Mouse (Mus musculus): Measurements from ENCODE around the gene Casc3. TPM values are rescaled to one million over a fixed set of nuclear protein-coding genes. Genes with fewer than 3 reads are reported as not detected.
A peak's percentile ranks its signal among the peaks of the same experiment; 100 is the strongest.

Casc3 gene
- total RNA-seq, 2 experiments from 2014 or later, result 57.0 to 58.4 TPM

DNA sequence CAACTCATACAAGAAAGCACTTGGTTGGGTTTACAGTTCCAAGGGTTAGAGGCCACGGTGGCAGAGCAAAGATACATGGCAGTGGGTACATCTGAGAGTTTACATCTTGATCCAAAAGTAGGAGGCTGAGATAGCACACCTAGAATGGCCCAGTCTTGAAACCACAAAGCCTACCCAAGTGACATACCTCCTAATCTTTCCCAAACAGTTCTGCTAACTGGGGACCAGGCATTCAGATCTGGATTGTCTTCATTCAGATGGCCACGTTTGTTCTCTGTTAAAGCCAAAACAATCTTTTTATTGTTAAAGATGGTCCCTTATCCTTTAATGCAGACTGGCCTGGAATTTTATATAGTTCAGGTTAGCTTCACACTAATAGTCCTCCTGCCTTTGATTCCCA lies 23.2 kb downstream of the Casc3 start:
- DNase-seq (ENCODE audit: low spot score in 2 of 2), result no peak

DNA sequence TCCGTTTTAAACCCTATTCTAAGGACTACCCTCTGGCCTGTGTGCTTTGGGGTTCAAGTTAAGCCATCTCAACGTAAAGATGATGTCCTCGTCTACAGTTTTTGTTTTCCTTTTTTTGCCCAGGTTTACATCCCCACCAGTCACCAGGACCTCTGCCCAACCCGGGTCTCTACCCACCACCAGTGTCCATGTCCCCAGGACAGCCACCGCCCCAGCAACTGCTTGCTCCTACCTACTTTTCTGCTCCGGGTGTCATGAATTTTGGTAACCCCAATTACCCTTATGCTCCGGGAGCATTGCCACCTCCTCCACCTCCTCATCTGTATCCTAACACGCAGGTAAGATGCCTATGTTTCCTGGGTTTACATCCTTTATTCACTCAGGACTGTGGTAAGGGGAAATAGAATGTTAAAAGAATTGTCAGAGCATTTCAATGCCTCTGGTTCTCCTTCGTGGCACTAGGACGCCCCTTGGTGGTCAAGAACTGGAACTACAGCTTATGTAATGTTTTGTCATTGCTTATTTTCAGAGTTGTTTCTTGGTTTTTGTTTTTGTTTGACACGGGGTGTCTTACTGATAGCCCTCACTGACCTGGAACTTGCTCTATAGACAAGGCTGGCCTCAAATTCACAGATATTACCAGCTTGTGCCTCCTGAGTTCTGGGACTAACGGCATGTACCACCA lies 24.5 kb downstream of the Casc3 start:
- no peak for DNase-seq (ENCODE audit: low spot score in 2 of 2)

DNA sequence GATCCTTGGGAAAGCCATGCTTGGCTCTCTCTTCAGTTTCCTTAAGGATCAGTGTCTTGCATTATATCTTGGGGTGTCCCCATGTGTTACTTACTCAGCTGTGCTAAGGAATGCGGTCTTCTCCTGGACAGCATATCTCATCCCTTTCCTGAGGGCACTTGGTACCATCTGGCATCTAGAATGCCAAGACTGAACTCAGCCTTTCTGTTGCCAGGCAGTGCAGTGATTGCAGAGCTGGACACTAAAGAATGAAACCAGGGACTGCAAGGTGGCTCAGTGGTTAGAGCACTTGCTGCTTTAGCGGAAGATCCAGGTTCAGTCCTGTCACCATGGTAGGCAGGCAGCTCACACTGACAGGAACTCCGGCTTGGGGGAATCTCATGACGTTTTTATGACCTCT lies 25.2 kb downstream of the Casc3 start:
- no peak for DNase-seq (ENCODE audit: low spot score in 2 of 2)

DNA sequence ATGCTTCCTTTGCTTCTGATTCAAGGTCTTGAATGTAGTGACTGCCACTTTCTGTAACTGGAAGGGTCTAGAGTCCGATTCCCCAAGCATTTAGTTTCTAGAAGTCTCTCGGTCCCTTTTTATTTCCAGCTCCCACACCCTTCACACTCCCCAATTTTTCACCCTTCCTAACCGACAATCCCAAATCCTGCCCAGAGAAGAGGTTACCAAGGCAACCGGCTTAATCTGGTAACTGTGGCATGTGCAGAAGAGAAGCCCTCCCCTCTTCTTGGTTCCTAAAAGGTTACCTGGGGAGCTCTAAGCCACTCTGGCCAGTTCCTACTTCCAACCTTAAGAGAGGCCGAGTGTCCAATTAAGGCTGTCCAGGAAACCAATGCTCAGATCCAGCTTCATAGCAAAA lies 30.6 kb downstream of the Casc3 start:
- DNase-seq (ENCODE audit: low spot score in 2 of 2), result peak in 1 of 2 experiments; percentile 66

DNA sequence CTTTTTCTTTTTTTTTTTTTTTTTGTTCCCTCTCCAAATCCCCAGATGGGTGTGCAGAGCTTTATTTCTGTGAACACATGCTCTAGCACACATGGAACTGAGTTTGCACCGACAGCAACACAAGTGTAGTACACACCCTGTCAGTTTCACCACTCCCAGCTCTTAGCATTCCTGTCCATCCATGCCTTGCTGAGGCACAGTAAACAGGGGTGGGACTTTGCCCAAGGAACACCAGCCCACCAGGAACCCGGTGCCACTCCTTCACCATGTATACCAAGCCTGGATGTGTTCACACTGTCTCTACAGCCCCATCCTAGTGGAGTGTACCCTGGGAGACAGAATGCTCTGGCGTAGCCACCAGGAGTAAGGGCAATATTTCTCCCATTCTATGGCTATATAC lies 31.0 kb downstream of the Casc3 start:
- DNase-seq (ENCODE audit: low spot score in 2 of 2), result peak in 1 of 2 experiments; percentile 60

DNA sequence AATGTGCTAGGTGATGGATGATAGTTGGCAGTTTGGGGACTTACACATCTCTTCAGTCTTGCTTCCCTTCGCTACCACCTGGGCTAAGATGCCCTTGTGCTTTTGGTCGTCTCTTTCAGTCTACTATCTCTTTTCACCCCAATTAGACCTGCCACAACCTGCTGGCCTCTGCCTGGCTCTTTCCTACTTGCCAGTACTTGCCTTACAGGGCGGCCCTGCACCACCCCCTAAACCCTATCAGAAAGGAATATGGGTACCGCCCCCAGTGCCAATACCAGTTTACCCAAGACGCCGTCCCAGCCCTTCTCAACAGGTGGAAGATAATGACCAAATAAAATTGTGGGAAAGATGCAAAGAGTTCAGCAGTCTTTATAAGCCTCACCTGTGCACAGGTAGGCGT lies 31.4 kb downstream of the Casc3 start:
- DNase-seq (ENCODE audit: low spot score in 2 of 2), result no peak

DNA sequence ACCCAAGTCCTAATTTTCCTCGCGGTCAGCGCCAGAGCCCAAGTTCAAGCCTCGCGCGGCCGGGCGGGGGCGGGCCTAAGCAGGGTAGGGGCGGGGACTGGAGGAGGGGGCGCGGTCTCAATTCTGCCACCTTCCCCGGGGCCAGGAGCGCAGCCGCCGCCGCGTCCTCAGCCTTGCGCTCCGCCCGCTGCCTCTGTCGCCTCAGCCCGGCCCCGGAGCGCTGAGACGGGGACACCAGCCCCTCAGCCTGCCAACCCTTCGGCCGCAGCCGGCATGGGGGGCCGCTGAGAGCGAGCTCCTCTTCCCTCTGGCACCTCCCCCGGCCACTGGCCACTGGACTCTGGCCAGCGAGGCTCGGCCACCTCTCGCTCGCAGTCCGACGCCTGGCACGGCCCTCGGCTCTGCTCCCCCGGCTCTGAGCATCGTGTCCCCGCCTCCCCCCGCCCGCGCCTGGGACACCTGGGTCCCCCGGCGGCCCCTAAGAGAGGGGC lies 32.0 kb downstream of the Casc3 start, which contains the start of gene Rapgefl1:
TSS of gene Rapgefl1 (plus strand) at position 135 of the 491 bp plus-strand sequence.
- DNase-seq (ENCODE audit: low spot score in 2 of 2), result peak; percentile 79 to 86

DNA sequence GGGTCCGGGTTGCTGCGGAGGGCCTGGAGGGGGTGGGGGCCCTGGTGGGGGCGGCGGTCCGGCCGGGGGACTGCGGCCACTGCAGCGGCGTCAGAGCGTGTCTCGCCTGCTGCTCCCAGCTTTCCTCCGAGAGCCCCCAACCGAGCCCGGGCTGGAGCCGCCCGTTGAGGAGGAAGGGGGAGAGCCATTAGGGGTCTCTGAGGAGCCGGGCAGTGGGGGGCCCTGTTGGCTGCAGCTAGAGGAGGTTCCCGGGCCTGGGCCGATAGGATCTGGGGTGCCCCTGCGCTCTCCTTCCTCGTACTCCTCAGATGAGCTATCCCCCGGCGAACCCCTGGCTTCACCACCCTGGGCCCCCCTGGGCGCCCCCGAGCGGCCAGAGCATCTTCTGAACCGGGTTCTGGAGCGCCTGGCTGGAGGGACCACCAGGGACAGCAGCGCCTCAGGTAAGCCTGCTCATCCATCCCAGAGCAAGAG lies 32.6 kb downstream of the Casc3 start:
- DNase-seq (ENCODE audit: low spot score in 2 of 2), result no peak

DNA sequence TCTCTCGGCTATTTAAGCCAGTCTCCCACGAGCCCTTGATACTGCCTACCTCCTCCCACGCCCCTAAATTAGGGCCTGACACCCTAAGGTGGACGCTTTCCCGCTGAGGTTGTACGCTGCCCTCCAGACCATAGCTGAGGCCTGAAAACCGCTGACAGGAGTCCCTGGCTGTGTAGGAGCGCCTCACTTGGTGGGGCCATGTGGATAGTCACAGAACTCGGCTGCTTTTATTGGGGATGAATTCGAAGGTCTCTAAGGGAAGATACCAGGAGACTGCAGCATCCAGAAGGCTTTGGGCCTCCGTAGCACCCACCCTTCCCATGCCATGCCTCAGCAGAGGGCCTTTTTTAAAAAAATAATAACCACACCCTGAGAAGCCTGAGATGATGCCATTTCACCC lies 33.2 kb downstream of the Casc3 start:
- peak in 1 of 2 experiments; percentile 52 for DNase-seq (ENCODE audit: low spot score in 2 of 2)

DNA sequence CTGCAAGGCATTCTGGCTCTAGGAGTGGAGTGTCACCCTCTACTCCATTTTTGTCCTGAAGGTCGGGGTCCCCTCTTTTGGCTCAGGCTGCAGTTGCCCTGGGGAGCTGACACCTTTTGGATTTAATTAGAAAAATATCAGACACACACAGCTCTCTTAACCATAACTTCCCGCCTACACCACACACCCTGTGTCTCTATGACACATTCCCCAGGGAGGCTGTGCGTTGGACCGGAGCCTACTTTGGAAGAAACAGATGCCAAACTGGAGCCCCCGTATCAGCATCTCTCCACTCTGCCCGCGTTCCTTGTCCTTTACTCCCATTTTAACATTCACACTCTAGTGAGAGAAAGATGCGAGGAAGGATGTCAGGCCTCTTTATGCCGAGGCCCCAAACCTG lies 33.8 kb downstream of the Casc3 start:
- peak; percentile 84 to 92 for DNase-seq (ENCODE audit: low spot score in 2 of 2)

DNA sequence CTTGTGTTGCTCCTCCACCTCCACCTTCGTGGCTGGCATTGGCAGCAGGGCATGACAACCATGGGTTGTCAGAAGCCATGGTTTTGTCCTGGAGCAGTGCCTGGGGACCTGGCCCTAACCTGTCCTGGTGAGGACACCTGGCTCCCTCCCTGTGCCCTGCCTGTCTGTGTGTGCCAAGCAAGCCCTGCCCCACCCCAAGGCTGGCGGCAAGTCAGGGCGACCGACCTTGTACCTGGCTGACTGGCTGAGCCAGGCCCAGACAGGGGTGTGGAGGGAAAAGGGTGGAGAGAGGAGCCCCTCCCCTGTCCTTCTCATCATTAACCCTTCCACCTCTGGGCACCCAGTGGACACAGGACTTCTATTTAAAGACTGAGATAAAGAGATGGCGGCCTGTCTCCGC lies 34.7 kb downstream of the Casc3 start:
- DNase-seq (ENCODE audit: low spot score in 2 of 2), result no peak

DNA sequence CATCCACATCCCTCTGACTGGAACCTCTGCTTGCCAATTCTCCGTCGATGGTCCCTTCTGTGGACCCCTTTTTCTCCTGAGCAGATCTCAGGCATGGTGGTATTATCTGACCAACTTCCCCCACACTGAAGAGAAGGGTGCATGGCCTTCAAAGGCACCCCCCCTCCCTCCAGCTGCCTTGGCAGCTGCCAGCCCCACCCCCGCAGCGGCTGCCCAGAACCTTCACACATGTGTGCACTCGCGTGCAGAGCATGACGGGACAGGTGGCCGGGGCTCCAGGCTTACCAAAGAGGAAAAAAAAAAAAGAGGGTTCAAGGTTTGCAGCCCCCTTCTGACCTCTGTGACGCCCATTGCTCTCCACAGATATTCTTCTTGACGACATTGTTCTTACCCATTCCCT lies 35.2 kb downstream of the Casc3 start:
- no peak for DNase-seq (ENCODE audit: low spot score in 2 of 2)

DNA sequence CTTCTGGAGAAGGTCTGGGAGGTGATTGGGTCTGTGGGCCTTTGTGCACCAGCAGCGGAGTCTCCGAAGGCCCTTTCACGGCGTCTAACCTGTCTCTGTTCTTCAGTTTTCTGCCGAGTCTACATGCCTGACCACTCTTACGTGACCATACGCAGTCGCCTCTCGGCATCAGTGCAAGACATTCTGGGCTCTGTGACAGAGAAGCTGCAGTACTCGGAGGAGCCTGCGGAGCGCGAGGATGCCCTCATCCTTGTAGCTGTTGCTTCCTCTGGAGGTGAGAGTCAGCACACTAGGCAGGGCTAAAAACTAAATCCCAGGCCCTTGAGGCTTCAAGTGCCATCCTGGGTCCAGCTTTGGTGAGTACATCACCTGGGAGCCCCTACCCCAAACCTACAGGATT lies 41.3 kb downstream of the Casc3 start:
- no peak for DNase-seq (ENCODE audit: low spot score in 2 of 2)

DNA sequence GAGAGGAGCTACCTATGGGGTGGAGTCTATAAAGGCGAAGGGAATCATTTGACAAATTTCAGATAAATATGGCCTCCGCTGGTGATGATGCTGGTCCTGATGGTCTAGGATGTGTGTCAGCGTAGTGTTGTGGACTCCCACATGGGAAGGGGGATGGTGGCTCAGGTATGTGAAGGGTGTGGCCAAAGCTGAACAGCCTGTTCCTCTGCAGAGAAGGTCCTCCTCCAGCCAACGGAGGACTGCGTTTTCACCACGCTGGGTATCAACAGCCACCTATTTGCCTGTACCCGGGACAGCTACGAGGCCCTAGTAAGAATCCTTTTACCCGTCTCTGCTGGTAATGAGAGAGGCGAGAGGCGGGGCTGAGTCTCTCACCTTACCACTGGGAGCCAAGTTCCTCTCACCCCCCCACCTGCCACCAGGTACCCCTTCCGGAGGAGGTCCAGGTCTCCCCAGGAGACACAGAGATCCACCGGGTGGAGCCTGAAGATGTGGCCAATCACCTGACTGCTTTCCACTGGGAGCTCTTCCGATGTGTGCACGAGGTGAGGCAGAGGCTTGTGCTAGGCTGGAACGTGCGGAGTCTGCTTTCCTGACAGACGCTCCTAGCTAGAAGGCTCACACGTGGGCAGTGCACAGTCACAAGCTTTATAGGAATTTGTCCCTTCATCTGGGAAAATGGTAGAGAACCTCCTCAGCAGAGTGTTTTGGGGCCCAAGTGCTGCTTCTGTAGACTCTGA lies 42.3 kb downstream of the Casc3 start:
- no peak for DNase-seq (ENCODE audit: low spot score in 2 of 2)

DNA sequence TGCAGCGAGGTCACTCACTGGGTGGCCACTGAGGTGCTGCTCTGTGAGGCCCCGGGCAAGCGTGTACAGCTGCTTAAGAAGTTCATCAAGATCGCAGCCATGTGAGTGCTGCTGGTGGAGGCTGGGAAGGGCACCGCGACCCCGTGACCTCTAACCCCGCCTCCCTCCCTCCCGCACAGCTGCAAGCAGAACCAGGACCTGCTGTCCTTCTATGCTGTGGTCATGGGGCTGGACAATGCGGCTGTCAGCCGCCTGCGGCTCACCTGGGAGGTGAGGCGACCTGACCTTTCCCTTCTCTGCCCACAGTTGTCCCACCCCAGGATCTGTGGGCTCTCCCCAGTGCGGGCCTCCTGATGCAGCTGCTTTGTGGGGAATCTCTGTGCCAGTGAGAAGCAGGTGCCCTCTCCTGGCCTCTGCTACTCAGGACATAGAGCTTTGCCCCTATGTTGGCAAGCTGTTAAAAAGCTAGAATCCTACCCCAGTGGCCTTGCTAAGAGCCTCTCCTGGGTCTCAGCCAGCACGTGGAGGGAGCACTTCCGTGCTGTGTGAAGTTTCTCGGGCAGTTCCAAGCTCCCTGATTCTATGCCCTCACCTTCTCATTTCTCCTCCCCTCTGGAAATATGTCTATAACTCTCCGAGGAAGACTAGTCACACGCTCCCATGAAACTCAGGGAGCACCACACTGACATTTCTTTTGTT lies 44.6 kb downstream of the Casc3 start:
- DNase-seq (ENCODE audit: low spot score in 2 of 2), result no peak

DNA sequence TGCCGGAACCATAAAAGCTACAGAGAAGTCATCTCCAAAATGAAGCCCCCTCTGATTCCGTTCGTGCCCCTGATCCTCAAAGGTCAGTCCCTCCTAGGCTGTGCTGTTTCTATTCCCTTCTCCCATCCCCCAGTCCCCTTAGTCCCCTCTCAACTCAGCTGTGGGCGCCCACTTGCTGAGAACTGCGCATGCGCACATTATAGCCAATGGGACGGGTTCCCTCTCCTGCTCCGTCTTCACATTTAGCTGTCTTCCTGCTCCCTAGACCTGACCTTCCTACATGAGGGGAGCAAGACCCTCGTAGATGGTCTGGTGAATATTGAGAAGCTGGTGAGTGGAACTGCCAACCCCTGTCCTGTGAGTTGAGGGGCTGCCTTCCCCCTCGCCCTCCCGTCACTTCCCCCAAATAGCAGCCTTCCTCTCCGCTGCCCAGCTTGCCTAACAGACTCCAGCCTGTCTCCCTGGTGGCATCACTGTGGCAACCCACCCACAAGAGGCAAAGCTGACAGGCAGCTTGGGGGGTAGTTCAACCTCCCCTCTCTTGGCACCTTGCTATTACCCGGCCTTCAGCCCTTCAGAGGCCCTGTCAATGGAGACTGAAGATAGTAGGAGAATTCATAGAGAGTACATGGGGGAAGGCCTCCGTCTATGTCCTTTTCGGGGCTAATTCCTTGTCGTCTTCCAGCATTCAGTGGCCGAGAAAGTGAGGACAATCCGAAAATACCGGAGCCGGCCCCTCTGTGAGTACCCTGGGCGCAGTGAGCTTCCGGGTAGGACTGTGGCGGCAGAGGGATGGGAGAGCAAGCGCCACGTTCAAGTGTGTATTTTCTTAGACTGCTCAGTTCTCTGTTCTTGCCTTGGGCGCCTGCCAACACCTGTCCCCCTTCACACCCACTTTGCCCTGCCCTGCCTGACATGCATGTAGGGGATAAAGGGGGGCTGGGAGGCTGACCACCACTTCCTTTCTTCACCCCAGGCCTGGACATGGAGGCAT lies 45.7 kb downstream of the Casc3 start:
- peak in 1 of 2 experiments; percentile 81 for DNase-seq (ENCODE audit: low spot score in 2 of 2)

DNA sequence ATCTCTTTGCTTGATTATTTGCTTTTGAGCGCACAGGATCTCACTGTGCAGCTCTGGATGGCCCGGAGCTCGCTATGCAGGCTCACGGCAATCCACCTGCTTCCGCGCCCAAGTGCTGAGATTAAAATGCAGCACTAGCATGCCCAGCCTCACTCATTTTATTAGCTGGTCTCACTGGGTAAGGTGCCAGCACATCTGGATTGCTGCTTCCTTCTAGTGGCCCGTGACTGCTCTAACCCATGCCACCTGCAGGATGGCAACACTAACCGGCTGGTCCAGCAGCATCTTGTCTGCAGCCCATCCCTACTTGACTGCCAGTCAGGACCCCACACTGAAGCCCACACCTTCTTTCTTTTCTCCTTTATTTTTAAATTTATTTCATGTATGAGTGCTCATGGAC lies 49.4 kb downstream of the Casc3 start:
- DNase-seq (ENCODE audit: low spot score in 2 of 2), result no peak

DNA sequence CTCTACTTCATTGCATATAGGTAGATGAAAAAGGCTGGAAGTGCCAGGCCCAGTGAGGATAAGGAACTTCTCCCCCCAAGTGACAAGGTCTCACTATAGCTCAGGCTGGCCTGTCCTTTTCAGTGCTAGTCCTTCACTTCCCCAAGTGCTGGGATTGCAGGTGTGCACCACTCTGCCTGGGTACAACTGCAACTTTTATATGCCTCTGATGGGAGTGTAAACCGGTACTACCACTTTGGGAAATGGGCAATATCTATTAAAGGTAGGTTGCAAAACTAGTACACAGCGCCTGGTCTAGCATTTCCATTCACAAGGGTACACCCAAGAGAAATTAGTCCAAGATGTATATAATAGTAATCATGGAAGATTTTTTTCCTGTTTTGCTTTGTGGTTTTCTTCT lies 50.0 kb downstream of the Casc3 start:
- no peak for DNase-seq (ENCODE audit: low spot score in 2 of 2)

DNA sequence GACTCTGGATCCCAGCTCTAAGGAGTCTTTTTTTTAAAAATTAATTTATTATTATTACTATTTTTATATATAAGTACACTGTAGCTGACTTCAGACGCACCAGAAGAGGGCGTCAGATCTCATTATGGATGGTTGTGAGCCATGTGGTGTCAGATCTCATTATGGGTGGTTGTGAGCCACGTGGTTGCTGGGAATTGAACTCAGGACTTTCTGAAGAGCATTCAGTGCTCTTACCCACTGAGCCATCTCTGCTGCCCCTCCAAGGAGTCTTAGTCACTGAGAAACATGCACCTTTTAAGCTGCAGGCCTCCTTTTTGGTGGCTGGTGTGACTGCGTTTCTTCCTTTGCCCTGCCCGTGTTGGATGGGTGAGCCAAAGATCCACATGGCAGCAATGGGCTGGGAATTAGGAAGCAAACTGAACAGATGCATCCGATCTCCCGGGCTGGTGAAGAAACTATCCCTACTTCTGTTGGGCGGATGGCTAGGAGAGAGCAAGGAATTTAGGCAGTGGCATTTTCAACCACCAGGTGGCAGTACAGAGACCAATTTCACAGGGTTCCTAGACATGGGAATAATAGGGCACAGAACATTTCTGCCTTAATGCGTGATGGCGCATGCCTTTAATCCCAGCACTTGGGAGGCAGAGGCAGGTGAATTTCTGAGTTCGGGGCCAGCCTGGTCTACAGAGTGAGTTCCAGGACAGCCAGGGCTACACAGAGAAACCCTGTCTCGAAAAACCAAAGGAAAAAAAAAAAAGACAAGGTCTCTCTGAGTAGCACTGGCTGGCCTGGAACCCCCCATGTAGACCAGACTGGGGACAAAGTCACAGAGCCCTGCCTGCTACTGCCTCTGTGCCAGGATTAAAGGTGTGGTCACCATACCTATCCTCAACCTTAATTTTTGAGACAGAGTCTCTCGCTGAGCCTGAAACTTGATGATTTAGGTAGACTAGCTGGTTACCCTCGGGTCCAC lies 54.3 kb downstream of the Casc3 start:
- peak; percentile 82 to 97 for DNase-seq (ENCODE audit: low spot score in 2 of 2)

Data from layer of hippocampus, adult 18-20 months (tissue).